In genomic region chr6:83532608-83533007, GRCm38 (mm10) we compare ENCODE assay signal across 23 mouse cellular contexts. TPM values are rescaled to one million over a fixed set of nuclear protein-coding genes. Genes with fewer than 3 reads are reported as not detected.
DNase-seq lines count a peak whose midpoint lies in the region; ATAC-seq and TF ChIP-seq lines count a peak whose summit lies in the region.
"Had no signal": no experiment of that assay in that cellular context is flagged by ENCODE, and none has a peak within 500 bp of the region (broad histone marks: within the 10 kb centered on the region; RNA-seq: fewer than 3 reads in every experiment).

No protein-coding gene starts in this region.

- no peak for TF ChIP-seq POLR2A in cerebellum, adult 2 months (IDR thresholded peaks at IDR 0.05; ENCODE audit: borderline replicate concordance, insufficient read depth, low read length)

- H3K4me1 ChIP-seq in cerebellum, adult 2 months (ENCODE audit: control insufficient read depth, insufficient read depth, low read length): peaks cover 20% of the 10 kb centered on the region
- H3K4me1 ChIP-seq in stomach, embryonic 15.5 days: no peaks in the 10 kb centered on the region
- no peaks in the 10 kb centered on the region for H3K4me1 ChIP-seq in hindbrain, embryonic 16.5 days (ENCODE audit: control insufficient read depth, insufficient read depth, low read depth, low read length)
- peaks cover 7% of the 10 kb centered on the region; the same call in 1 of the 2 replicates for H3K4me1 ChIP-seq in embryonic facial prominence, embryonic 10.5 days
- H3K4me1 ChIP-seq: forebrain, embryonic 15.5 days; kidney, embryonic 15.5 days; midbrain, embryonic 15.5 days had no signal

- DNase-seq in cerebellum, postnatal 4 days (ENCODE audit: low spot score in 2 of 2): no peak
- DNase-seq in cerebellum, adult 2 months: peak; percentile 73 to 85
- DNase-seq in cerebellum, postnatal 36 days: peak; percentile 70 to 73
- no peak for DNase-seq in layer of hippocampus, postnatal 36 days
- DNase-seq in embryonic facial prominence, embryonic 10.5 days (ENCODE audit: low spot score): no peak
- DNase-seq: adrenal gland, postnatal 10 days; gastrocnemius, postnatal 25 days; lung, postnatal 10 days; right cerebral cortex, postnatal 14 days; spleen, adult 18-20 months; thymus, postnatal 14 days had no signal

- WGBS in cerebellum, adult 2 months: 24% methylated on average over 2 of the region's 2 CpGs
- WGBS in stomach, embryonic 15.5 days: 74% methylated on average over 2 of the region's 2 CpGs
- WGBS in hindbrain, embryonic 16.5 days: 73% methylated on average over 2 of the region's 2 CpGs
- 72% methylated on average over 2 of the region's 2 CpGs for WGBS in embryonic facial prominence, embryonic 10.5 days

- H3K36me3 ChIP-seq in stomach, embryonic 15.5 days: no peaks in the 10 kb centered on the region
- no peaks in the 10 kb centered on the region for H3K36me3 ChIP-seq in hindbrain, embryonic 16.5 days (ENCODE audit: control insufficient read depth, insufficient read depth, low read length)
- H3K36me3 ChIP-seq in embryonic facial prominence, embryonic 10.5 days (replicated peaks): no peaks in the 10 kb centered on the region
- H3K36me3 ChIP-seq: forebrain, embryonic 15.5 days; kidney, embryonic 15.5 days; midbrain, embryonic 15.5 days had no signal

- H3K27me3 ChIP-seq in cerebellum, adult 2 months (ENCODE audit: control insufficient read depth, insufficient read depth, low read length): no peaks in the 10 kb centered on the region
- no peaks in the 10 kb centered on the region for H3K27me3 ChIP-seq in stomach, embryonic 15.5 days (replicated peaks)
- no peaks in the 10 kb centered on the region for H3K27me3 ChIP-seq in hindbrain, embryonic 16.5 days (replicated peaks; ENCODE audit: control insufficient read depth, insufficient read depth, low read length)
- no peaks in the 10 kb centered on the region for H3K27me3 ChIP-seq in embryonic facial prominence, embryonic 10.5 days (replicated peaks; ENCODE audit: low read depth, poor library complexity, severe bottlenecking)
- H3K27me3 ChIP-seq: forebrain, embryonic 15.5 days; kidney, embryonic 15.5 days; midbrain, embryonic 15.5 days had no signal

- peak; percentile 84 for ATAC-seq in cerebellum, adult (ENCODE audit: insufficient number of reproducible peaks, low FRiP score, low TSS enrichment)
- no peak for ATAC-seq in stomach, embryonic 15.5 days (ENCODE audit: insufficient read depth, low FRiP score, low read depth)
- ATAC-seq in hindbrain, embryonic 16.5 days: no peak
- ATAC-seq: forebrain, embryonic 15.5 days; midbrain, embryonic 15.5 days; Patski had no signal

- peak overlapping the region; percentile 83 for H3K27ac ChIP-seq in cerebellum, adult 2 months (ENCODE audit: insufficient read depth, low read length)
- H3K27ac ChIP-seq in stomach, embryonic 15.5 days: no peak overlapping the region
- H3K27ac ChIP-seq in hindbrain, embryonic 16.5 days (ENCODE audit: low read depth, low read length): no peak overlapping the region
- no peak overlapping the region for H3K27ac ChIP-seq in embryonic facial prominence, embryonic 10.5 days (replicated peaks)
- H3K27ac ChIP-seq: forebrain, embryonic 15.5 days; kidney, embryonic 15.5 days; liver, embryonic 14.5 days; midbrain, embryonic 15.5 days had no signal

- no peak overlapping the region for H3K4me3 ChIP-seq in cerebellum, adult 2 months (replicated peaks; ENCODE audit: insufficient read depth, low read depth, low read length)
- H3K4me3 ChIP-seq in stomach, embryonic 15.5 days (replicated peaks): peak overlapping the region; percentile 25; the same call in 1 of the 2 replicates
- H3K4me3 ChIP-seq in hindbrain, embryonic 16.5 days (ENCODE audit: low read length): no peak overlapping the region
- H3K4me3 ChIP-seq in embryonic facial prominence, embryonic 10.5 days: no peak overlapping the region
- H3K4me3 ChIP-seq: forebrain, embryonic 15.5 days; kidney, embryonic 15.5 days; midbrain, embryonic 15.5 days; myocyte had no signal

- no peak for TF ChIP-seq CTCF in cerebellum, adult 2 months (IDR thresholded peaks at IDR 0.05; ENCODE audit: borderline replicate concordance, insufficient read depth, low read depth, low read length)

- no peak overlapping the region for H3K9ac ChIP-seq in stomach, embryonic 15.5 days
- no peak overlapping the region for H3K9ac ChIP-seq in hindbrain, embryonic 16.5 days (ENCODE audit: low read depth, low read length)
- H3K9ac ChIP-seq: forebrain, embryonic 15.5 days; kidney, embryonic 15.5 days; liver, embryonic 14.5 days; midbrain, embryonic 15.5 days had no signal

- H3K9me3 ChIP-seq in stomach, embryonic 15.5 days: no peaks in the 10 kb centered on the region
- no peaks in the 10 kb centered on the region for H3K9me3 ChIP-seq in hindbrain, embryonic 16.5 days (ENCODE audit: control insufficient read depth, low read length)
- H3K9me3 ChIP-seq in embryonic facial prominence, embryonic 10.5 days: no peaks in the 10 kb centered on the region
- H3K9me3 ChIP-seq: forebrain, embryonic 15.5 days; kidney, embryonic 15.5 days; midbrain, embryonic 15.5 days had no signal

- no peak overlapping the region for H3K4me2 ChIP-seq in stomach, embryonic 15.5 days
- no peak overlapping the region for H3K4me2 ChIP-seq in hindbrain, embryonic 16.5 days (ENCODE audit: low read length)
- H3K4me2 ChIP-seq: forebrain, embryonic 15.5 days; kidney, embryonic 15.5 days; midbrain, embryonic 15.5 days had no signal

RNA-seq across cellular contexts. Expression of gene Actg2, which starts 3.5 kb away (rescaled TPM):
- 0.76 and 0.97 TPM in 2 replicates for polyA plus RNA-seq in cerebellum, adult 2 months (2012; rRNA removed)
- polyA plus RNA-seq in stomach, embryonic 15.5 days (2015; fragmentation: Nextera tagmentation; extraction: Ambion mirVana): 1,291 and 1,344 TPM in 2 replicates
- polyA plus RNA-seq in hindbrain, embryonic 16.5 days (2015; fragmentation: Nextera tagmentation; extraction: Ambion mirVana): 3.4 and 3.5 TPM in 2 replicates
- not detected for total RNA-seq in layer of hippocampus, postnatal 36 days (2021)
- 1.1 and 1.2 TPM in 2 replicates for polyA plus RNA-seq in embryonic facial prominence, embryonic 10.5 days (2016; fragmentation: Nextera tagmentation; extraction: Ambion mirVana)
- total RNA-seq: common myeloid progenitor, adult 5-6 weeks; hematopoietic stem cell, adult 5-6 weeks; megakaryocyte-erythroid progenitor cell, adult 5-6 weeks had no signal

RNA-seq across cellular contexts. Expression of gene Dguok, which starts 25.8 kb away (rescaled TPM):
- 97.3 and 108 TPM in 2 replicates for polyA plus RNA-seq in cerebellum, adult 2 months (2012; rRNA removed)
- polyA plus RNA-seq in stomach, embryonic 15.5 days (2015; fragmentation: Nextera tagmentation; extraction: Ambion mirVana): 74.3 and 76.2 TPM in 2 replicates
- polyA plus RNA-seq in hindbrain, embryonic 16.5 days (2015; fragmentation: Nextera tagmentation; extraction: Ambion mirVana): 68.0 and 69.6 TPM in 2 replicates
- 10 to 100 TPM; 32.7 to 41.9 TPM for total RNA-seq in layer of hippocampus, postnatal 36 days (2021)
- 61.0 and 62.1 TPM in 2 replicates for polyA plus RNA-seq in embryonic facial prominence, embryonic 10.5 days (2016; fragmentation: Nextera tagmentation; extraction: Ambion mirVana)

RNA-seq across cellular contexts. Expression of gene Stambp, which starts 39.9 kb away (rescaled TPM):
- 39.0 and 41.8 TPM in 2 replicates for polyA plus RNA-seq in cerebellum, adult 2 months (2012; rRNA removed)
- 23.2 and 24.7 TPM in 2 replicates for polyA plus RNA-seq in stomach, embryonic 15.5 days (2015; fragmentation: Nextera tagmentation; extraction: Ambion mirVana)
- 61.3 and 62.8 TPM in 2 replicates for polyA plus RNA-seq in hindbrain, embryonic 16.5 days (2015; fragmentation: Nextera tagmentation; extraction: Ambion mirVana)
- 10 to 100 TPM; 34.3 to 34.7 TPM for total RNA-seq in layer of hippocampus, postnatal 36 days (2021)
- polyA plus RNA-seq in embryonic facial prominence, embryonic 10.5 days (2016; fragmentation: Nextera tagmentation; extraction: Ambion mirVana): 14.6 and 16.6 TPM in 2 replicates

Comparison
In these comparisons a context has a peak if more than half of its experiments do, and no peak if none do; other contexts are left out.
1. DNase-seq: peak in cerebellum, adult 2 months (2 of 2) and cerebellum, postnatal 36 days (2 of 2); none in cerebellum, postnatal 4 days (0 of 2), layer of hippocampus, postnatal 36 days (0 of 2) and embryonic facial prominence, embryonic 10.5 days (single experiment).
2. RNA of gene Actg2, which starts 3.5 kb away (polyA plus RNA-seq): 1,291 to 1,344 TPM in stomach, embryonic 15.5 days; 3.4 to 3.5 TPM in hindbrain, embryonic 16.5 days, 1.1 to 1.2 TPM in embryonic facial prominence, embryonic 10.5 days and 0.76 to 0.97 TPM in cerebellum, adult 2 months; every median in the first group is over 100 times any median in the second.